Mouse (Mus musculus) heart, embryonic 13.5 days (tissue): ENCODE results near the gene Mtr. TPM values are rescaled to one million over a fixed set of nuclear protein-coding genes. Genes with fewer than 3 reads are reported as not detected.

Source experiments
- ATAC-seq: fragments of 200-750 bp; cut with Nextera tagmentation; 2 replicates; pipeline ENCODE4 v1.8.0; 2017; ENCODE audit warnings: moderate TSS enrichment; ENCODE audit not compliant: insufficient number of reproducible peaks, low FRiP score, low TSS enrichment; ENCODE audit errors: extremely low read depth
- H3K27ac ChIP-seq: fragments of 300-500 bp; sonication (generic); replicated peaks from 2 replicates; pipeline ENCODE4 v1.5.1; 2015; ENCODE audit warnings: moderate library complexity, mild to moderate bottlenecking, inconsistent platforms
- H3K27me3 ChIP-seq: fragments of 300-500 bp; sonication (generic); replicated peaks from 2 replicates; pipeline ENCODE4 v1.6.1; 2015; ENCODE audit warnings: mild to moderate bottlenecking, inconsistent platforms
- H3K36me3 ChIP-seq: fragments of 300-500 bp; sonication (generic); 2 replicates; pipeline ENCODE4 v1.6.1; 2015; ENCODE audit warnings: mild to moderate bottlenecking, inconsistent platforms
- H3K4me1 ChIP-seq: fragments of 300-500 bp; sonication (generic); 2 replicates; pipeline ENCODE4 v1.6.1; 2015; ENCODE audit warnings: inconsistent platforms
- H3K4me2 ChIP-seq: fragments of 300-500 bp; sonication (generic); 2 replicates; pipeline ENCODE4 v1.6.1; 2015; ENCODE audit warnings: inconsistent platforms, mild to moderate bottlenecking, moderate library complexity
- H3K4me3 ChIP-seq: fragments of 300-500 bp; sonication (generic); 2 replicates; pipeline ENCODE4 v1.5.1; 2015; ENCODE audit warnings: moderate library complexity, mild to moderate bottlenecking, inconsistent platforms
- H3K9ac ChIP-seq: fragments of 300-500 bp; sonication (generic); 2 replicates; pipeline ENCODE4 v1.6.1; 2015; ENCODE audit warnings: inconsistent platforms, mild to moderate bottlenecking, moderate library complexity
- H3K9me3 ChIP-seq: fragments of 300-500 bp; sonication (generic); 2 replicates; pipeline ENCODE4 v1.6.1; 2016; ENCODE audit warnings: inconsistent platforms
- WGBS: fragments of 180-500 bp; shearing (Covaris S2); methylation state at CpG from one replicate; pipeline ENCODE4 v1.1.7; 2015; ENCODE audit warnings: mixed read lengths; 5-methylcytosine and 5-hydroxymethylcytosine counted together
- polyA plus RNA-seq: library from polyadenylated mRNA; unstranded; fragments of >200 nt; fragmentation: Nextera tagmentation; extraction: Ambion mirVana; gene quantifications from 2 replicates; pipeline ENCODE4 v1.2.1, GENCODE M21; 2015

The Mtr gene
- polyA plus RNA-seq, 1 experiment from 2014 or later = 11.4 TPM

DNA sequence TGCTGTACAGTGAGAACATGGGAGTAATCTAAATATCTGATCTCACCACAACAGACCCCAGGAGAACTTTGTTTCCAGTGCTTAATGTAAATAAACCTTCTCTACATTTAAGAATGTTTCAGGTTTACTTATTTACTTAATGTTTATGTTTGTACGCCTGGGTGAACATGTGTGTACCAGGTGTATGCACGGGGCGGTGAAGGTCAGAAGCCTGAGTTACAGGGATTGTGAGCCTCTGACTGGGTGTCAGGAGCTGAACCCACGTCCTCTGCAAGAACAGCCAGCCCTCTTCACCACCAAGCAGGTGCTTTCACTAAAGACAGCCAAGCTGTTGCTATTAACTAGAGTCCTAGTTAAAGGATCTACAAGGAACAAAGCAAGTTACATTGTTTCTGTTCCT lies 16.3 kb upstream of the Mtr start:
- Histone ChIP-seq H3K9me3 (no peaks in the 10 kb centered on the region), H3K27me3 (no peaks in the 10 kb centered on the region), H3K36me3 (peaks cover 88% of the 10 kb centered on the region), H3K4me1 (peaks cover 45% of the 10 kb centered on the region), H3K27ac (peak overlapping the region; percentile 93), H3K4me2 (no peak overlapping the region), H3K9ac (peak overlapping the region; percentile 65), H3K4me3 (no peak overlapping the region)
- no peak for ATAC-seq
- 79% methylated on average over 4 of the region's 4 CpGs for WGBS

DNA sequence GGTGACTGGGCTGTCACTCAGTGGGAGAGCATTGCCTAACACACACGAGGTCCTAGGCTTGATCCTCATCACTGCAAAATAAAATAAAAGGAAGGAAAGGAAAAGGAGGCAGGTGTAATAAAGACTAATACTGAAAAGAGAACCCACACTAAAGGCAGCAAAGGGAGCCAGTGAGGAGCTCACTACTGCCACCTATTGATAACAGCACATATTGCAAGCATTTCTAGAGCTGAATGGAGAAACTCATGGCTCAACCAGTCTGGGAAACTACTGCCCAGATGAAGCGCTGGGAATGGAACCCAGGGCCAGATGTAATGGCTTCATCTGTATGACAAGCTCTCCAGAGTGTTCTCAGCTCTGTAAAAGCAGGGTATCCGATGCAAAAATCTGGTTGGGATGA lies 15.0 kb upstream of the Mtr start:
- Histone ChIP-seq H3K27ac (peak overlapping the region; percentile 93), H3K27me3 (no peaks in the 10 kb centered on the region), H3K4me2 (no peak overlapping the region), H3K36me3 (peaks cover 91% of the 10 kb centered on the region), H3K4me3 (no peak overlapping the region), H3K9me3 (no peaks in the 10 kb centered on the region), H3K9ac (no peak overlapping the region), H3K4me1 (peaks cover 39% of the 10 kb centered on the region)
- no peak for ATAC-seq
- WGBS = 43% methylated on average over 3 of the region's 3 CpGs

DNA sequence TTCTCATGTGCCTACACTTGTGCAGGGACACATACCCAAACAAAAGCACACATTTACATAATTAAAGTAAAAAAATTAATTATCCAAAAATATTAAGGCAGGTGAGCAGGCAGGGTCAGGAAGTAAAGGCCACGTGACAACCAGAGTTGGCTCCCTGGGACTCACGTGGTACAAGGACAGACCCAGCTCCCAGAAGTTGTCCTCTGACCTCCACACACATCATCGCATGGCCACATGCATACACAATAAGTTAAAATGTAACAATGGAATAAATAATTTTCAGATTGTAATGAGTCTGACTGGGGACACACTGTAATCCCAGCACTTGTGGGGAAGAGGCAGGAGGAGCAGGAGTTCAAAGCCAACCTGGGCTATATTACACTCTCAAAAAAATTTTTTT lies 10.1 kb upstream of the Mtr start:
- no peak overlapping the region for H3K27ac ChIP-seq
- no peak overlapping the region for H3K4me2 ChIP-seq
- H3K27me3 ChIP-seq = no peaks in the 10 kb centered on the region
- no peak for ATAC-seq
- H3K4me1 ChIP-seq = no peaks in the 10 kb centered on the region
- H3K36me3 ChIP-seq = peaks cover 54% of the 10 kb centered on the region
- H3K9me3 ChIP-seq = no peaks in the 10 kb centered on the region
- 83% methylated on average over 3 of the region's 3 CpGs for WGBS
- no peak overlapping the region for H3K9ac ChIP-seq
- no peak overlapping the region for H3K4me3 ChIP-seq

DNA sequence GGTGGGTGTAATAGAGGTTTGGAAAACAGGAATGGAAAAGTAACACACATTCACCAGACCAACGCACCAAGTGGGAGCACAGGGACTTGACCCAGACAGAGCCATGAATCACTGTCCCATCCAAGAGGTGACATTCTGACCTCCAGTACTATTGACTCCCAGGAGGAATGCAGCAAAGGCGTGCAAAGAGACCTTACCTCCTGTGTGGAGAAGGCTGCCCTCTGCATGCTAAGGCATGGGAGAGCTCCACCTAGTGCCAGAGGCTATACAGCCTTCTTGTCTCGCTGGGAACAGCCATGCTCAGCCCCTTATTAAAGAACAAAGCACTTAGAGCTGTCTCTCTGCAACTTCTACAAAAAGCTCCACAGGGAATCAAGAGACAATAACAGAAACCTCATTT lies 9.2 kb upstream of the Mtr start:
- no peak for ATAC-seq
- no peak overlapping the region for H3K27ac ChIP-seq
- H3K4me2 ChIP-seq = no peak overlapping the region
- no peak overlapping the region for H3K9ac ChIP-seq
- H3K4me1 ChIP-seq = no peaks in the 10 kb centered on the region
- no peak overlapping the region for H3K4me3 ChIP-seq
- whole genome bisulfite sequencing = 78% methylated on average over 3 of the region's 3 CpGs
- H3K9me3 ChIP-seq = no peaks in the 10 kb centered on the region
- peaks cover 45% of the 10 kb centered on the region for H3K36me3 ChIP-seq
- no peaks in the 10 kb centered on the region for H3K27me3 ChIP-seq

DNA sequence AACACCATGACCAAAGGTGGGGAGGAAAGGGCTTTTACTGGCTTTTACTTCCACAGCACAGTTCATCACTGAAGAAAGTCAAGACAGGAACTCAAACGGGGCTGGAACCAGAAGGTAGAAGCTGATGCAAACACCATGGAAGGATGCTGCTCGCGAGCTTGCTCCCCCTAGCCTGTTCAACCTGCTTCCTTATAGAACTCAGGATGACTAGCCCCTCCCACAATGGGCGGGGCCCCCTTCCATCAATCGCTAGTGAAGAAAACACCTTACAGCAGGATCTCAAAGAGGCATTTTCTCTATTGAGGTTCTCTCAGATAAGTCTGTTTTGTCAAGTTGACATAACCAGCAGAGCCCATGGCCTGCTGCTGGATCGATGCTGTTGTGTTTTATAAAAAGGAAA lies 6.1 kb upstream of the Mtr start:
- Histone ChIP-seq H3K4me3 (no peak overlapping the region), H3K9me3 (peaks cover 14% of the 10 kb centered on the region), H3K4me2 (no peak overlapping the region), H3K27me3 (no peaks in the 10 kb centered on the region), H3K36me3 (peaks cover 22% of the 10 kb centered on the region), H3K27ac (no peak overlapping the region), H3K4me1 (no peaks in the 10 kb centered on the region), H3K9ac (no peak overlapping the region)
- ATAC-seq = no peak
- WGBS = 66% methylated on average over 6 of the region's 6 CpGs

DNA sequence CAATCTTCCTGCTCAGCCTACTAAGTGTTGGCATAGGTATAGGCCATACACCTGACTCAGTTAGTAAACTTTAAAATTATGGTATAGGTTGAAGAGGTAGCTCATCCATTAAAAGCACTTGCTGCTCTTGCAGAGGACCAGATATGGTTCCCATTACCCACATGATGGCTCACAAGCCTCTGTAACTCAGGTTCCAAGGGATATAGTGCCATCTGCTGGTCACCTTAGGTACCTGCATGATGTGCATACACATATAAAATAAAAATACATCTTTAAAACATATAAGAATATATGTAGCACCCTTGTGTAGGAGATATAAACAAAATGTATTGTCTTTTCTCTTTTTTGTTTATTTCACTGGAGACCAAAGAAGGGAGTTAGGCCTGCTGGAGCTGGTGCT lies 3.6 kb upstream of the Mtr start:
- H3K4me2 ChIP-seq = no peak overlapping the region
- no peak overlapping the region for H3K27ac ChIP-seq
- H3K9me3 ChIP-seq = peaks cover 14% of the 10 kb centered on the region
- H3K9ac ChIP-seq = no peak overlapping the region
- H3K36me3 ChIP-seq = 0 out of 2 replicates have a peak, but pooled peaks cover 3% of the 10 kb centered on the region
- peaks cover 7% of the 10 kb centered on the region for H3K4me1 ChIP-seq
- no peak for ATAC-seq
- H3K27me3 ChIP-seq = no peaks in the 10 kb centered on the region
- H3K4me3 ChIP-seq = no peak overlapping the region

DNA sequence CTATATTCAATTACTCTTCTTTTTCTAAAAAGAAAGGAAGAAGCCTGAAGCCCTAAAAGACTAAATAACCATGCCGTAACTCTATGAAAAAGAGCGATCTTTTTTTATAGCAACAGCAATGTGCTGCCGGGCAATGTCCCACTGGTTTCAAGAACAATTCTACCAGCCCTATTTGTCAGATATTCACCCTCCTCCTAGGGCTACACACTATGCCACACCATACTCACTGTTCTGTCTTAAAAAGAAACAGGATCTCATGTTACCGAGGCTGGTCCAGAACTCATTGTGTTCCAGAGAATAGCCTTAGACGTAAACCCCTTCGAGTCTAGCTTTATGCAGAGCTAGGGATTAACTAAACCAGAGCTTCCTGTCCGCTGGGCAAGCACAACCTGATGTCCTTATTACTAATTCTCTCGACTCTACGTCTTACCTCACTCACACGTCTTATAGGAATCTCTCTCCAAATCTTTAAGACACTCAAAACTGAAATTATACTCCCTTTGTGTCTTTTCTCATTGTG lies 982 bp downstream of the Mtr start:
- H3K4me1 ChIP-seq = peaks cover 27% of the 10 kb centered on the region
- no peak for ATAC-seq
- peak overlapping the region; percentile 92 for H3K27ac ChIP-seq
- 12% methylated on average over 10 of the region's 10 CpGs for WGBS
- H3K27me3 ChIP-seq = no peaks in the 10 kb centered on the region
- H3K9ac ChIP-seq = peak overlapping the region; percentile 90
- peak overlapping the region; percentile 81 for H3K4me2 ChIP-seq
- H3K9me3 ChIP-seq = peaks cover 14% of the 10 kb centered on the region
- peaks cover 17% of the 10 kb centered on the region for H3K36me3 ChIP-seq
- H3K4me3 ChIP-seq = peak overlapping the region; percentile 83

DNA sequence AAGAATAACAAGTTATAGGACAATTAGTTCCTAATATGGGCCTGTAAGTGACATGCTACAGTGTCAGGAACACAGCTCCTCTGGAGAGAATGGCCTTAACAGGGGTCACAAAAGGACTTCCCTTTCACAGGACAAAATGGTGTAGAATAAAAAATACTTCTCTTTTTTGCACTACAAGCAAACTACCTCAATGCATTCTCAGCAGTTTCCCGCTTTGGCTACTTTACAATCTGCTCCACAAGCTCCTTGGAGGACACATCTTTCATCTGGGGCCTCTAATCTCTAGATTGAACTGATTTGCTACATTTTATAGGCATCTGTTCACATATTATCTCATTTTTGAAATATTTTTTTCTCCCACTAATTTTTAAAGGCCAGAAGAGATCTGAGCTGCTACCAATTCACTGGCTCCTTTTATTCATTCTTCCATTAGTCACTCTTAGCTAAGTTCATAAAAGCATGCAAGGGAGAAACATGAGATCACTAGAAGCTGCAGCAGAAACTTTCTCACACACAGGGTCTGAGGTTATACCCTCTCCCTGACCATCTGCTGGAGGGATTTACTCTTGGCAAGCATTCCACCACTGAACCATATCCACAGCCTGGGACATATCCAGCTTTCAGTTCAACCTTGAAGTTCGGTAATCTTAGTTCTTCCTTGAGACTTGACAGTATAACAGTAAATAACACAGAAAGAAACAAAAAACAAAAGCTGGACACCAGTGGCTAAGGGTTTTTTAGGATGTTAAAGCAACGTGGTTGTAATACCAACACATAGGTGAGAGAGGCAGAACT lies 1.8 kb downstream of the Mtr start:
- peak overlapping the region; percentile 81 for H3K4me2 ChIP-seq
- H3K36me3 ChIP-seq = peaks cover 22% of the 10 kb centered on the region
- H3K4me1 ChIP-seq = peaks cover 27% of the 10 kb centered on the region
- WGBS = 64% methylated on average over 3 of the region's 3 CpGs
- H3K4me3 ChIP-seq = peak overlapping the region; percentile 83
- no peak overlapping the region for H3K27ac ChIP-seq
- peaks cover 10% of the 10 kb centered on the region for H3K9me3 ChIP-seq
- H3K27me3 ChIP-seq = no peaks in the 10 kb centered on the region
- no peak for ATAC-seq
- H3K9ac ChIP-seq = peak overlapping the region; percentile 90

DNA sequence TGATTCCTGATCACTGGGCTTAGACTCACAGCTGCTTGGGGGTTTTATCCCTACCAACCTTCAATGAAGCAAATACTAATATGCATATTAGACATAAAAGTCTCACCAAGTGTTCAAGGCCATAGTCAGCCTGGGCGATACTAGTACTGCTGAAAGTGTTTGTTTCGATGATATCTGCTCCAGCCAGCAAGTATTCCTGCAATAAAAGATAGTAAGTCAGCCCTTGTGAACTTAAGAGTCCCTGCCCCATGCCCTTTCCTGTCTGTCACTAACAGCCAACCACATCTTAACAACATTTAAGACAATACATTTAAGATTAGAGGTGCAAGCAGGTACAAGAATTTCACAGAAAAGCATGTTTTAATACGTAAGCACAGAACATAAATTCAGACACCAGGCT lies 7.4 kb downstream of the Mtr start:
- WGBS = 85% methylated on average over 3 of the region's 3 CpGs
- ATAC-seq = no peak

DNA sequence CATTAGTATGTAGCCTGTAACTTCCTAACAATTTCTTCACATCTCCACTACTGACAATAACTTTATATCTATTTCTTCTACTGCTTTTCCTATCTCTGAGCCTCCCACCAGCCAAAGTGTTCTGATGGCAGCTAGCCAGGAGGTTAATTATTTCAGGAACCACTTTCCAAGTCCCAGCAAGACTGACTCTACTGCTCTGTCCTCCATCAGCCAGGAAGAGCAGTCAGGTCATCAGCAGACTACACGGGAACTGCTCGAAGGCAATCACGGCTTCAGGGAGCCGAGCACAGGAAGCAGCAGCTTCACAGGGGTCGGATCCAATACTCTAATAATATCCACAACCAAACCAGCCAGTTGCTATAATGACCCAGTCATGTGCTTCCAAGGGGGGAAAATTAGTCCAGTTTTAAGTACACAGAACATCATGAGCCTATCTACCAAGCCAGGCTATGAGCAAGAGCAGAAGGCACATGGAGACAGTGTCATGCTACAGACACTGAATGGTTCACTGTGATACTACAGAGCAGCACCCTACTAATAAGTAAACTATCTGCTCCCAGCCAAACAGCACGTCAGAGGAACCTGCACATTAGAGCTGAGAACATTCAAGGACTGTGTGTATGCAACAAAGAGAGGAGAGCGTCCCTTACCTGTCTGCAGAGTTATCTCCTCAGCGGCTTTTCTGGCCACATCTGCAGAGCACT lies 8.6 kb downstream of the Mtr start:
- Histone ChIP-seq H3K4me1 (peaks cover 14% of the 10 kb centered on the region), H3K4me2 (no peak overlapping the region), H3K36me3 (peaks cover 77% of the 10 kb centered on the region), H3K27me3 (no peaks in the 10 kb centered on the region), H3K27ac (peak overlapping the region; percentile 21; the same call in 1 of the 2 replicates), H3K4me3 (no peak overlapping the region), H3K9me3 (no peaks in the 10 kb centered on the region), H3K9ac (no peak overlapping the region)
- ATAC-seq = no peak
- WGBS = 56% methylated on average over 8 of the region's 8 CpGs

More for the DNA sequence above, 7.4 kb downstream of the Mtr start:
- no peak overlapping the region for H3K4me3 ChIP-seq
- H3K4me2 ChIP-seq = no peak overlapping the region
- H3K36me3 ChIP-seq = peaks cover 69% of the 10 kb centered on the region
- H3K9ac ChIP-seq = no peak overlapping the region
- H3K27me3 ChIP-seq = no peaks in the 10 kb centered on the region
- no peaks in the 10 kb centered on the region for H3K9me3 ChIP-seq
- no peak overlapping the region for H3K27ac ChIP-seq
- H3K4me1 ChIP-seq = peaks cover 20% of the 10 kb centered on the region

DNA sequence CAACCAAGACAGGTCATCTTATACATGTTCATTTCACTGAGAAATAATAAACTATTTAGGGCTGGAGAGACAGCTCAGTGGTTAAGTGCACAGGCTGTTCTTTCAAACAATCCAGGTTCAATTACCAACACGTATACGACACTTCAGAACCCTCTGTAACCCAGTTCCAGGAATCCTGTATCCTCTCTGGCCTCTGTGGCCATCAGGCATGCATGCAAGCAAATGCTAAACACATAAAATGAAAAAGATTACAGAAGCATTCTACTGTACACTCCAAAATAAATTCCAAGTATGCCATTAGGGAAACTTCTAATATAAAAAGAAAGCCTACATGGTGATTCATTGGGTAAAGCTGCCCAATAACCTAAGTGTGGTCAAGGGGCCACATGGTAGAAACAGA lies 12.0 kb downstream of the Mtr start:
- H3K9ac ChIP-seq = no peak overlapping the region

More for the DNA sequence above, 12.0 kb downstream of the Mtr start:
- H3K4me1 ChIP-seq = peaks cover 27% of the 10 kb centered on the region
- no peaks in the 10 kb centered on the region for H3K27me3 ChIP-seq
- no peak for ATAC-seq
- no peak overlapping the region for H3K4me3 ChIP-seq
- H3K36me3 ChIP-seq = peaks cover 87% of the 10 kb centered on the region
- no peaks in the 10 kb centered on the region for H3K9me3 ChIP-seq
- H3K27ac ChIP-seq = no peak overlapping the region
- 99% methylated on average over 2 of the region's 2 CpGs for WGBS
- H3K4me2 ChIP-seq = no peak overlapping the region
